Mouse (Mus musculus): ENCODE measurements at regions not wholly inside any gene's neighbourhood (a gene's known extent, or its start where the extent isn't known, plus 50 kb on each side); places are given as distances from the start of the nearest gene placed in this dataset.

GRCm38 (mm10) chr11:111444791-111445190 lies 378.8 kb downstream of the Kcnj2 start:
- no peak for DNase-seq (ENCODE audit: low spot score)

GRCm38 (mm10) chr11:111445764-111446163 lies 379.8 kb downstream of the Kcnj2 start:
- no peak for DNase-seq (ENCODE audit: low spot score)

- no peak for DNase-seq (ENCODE audit: low spot score)
Measured at GRCm38 (mm10) chr11:111450811-111451494, 385.0 kb downstream of the Kcnj2 start.

GRCm38 (mm10) chr11:111460046-111460445 lies 394.1 kb downstream of the Kcnj2 start:
- no peak for DNase-seq (ENCODE audit: low spot score)

- no peak for DNase-seq (ENCODE audit: low spot score)
Measured at GRCm38 (mm10) chr11:111484981-111485380, 419.0 kb downstream of the Kcnj2 start.

GRCm38 (mm10) chr11:111512471-111512870 lies 446.5 kb downstream of the Kcnj2 start:
- no peak for DNase-seq (ENCODE audit: low spot score)

- DNase-seq (ENCODE audit: low spot score), result no peak
Measured at GRCm38 (mm10) chr11:111522716-111523115, 456.8 kb downstream of the Kcnj2 start.

- DNase-seq (ENCODE audit: low spot score), result peak; percentile 51
Measured at GRCm38 (mm10) chr11:111523465-111523864, 457.5 kb downstream of the Kcnj2 start.

- no peak for DNase-seq (ENCODE audit: low spot score)
Measured at GRCm38 (mm10) chr11:111526010-111526742, 460.2 kb downstream of the Kcnj2 start.

GRCm38 (mm10) chr11:111529591-111529990 lies 463.6 kb downstream of the Kcnj2 start:
- no peak for DNase-seq (ENCODE audit: low spot score)

- DNase-seq (ENCODE audit: low spot score), result no peak
Measured at GRCm38 (mm10) chr11:111530912-111531311, 464.9 kb downstream of the Kcnj2 start.

GRCm38 (mm10) chr11:111532457-111532856 lies 466.5 kb downstream of the Kcnj2 start:
- DNase-seq (ENCODE audit: low spot score), result no peak

GRCm38 (mm10) chr11:111536040-111536836 lies 470.3 kb downstream of the Kcnj2 start:
- peak; percentile 29 for DNase-seq (ENCODE audit: low spot score)

GRCm38 (mm10) chr11:111537654-111538053 lies 471.7 kb downstream of the Kcnj2 start:
- DNase-seq (ENCODE audit: low spot score), result peak; percentile 50

GRCm38 (mm10) chr11:111539960-111540359 lies 474.0 kb downstream of the Kcnj2 start:
- no peak for DNase-seq (ENCODE audit: low spot score)

GRCm38 (mm10) chr11:111545291-111545690 lies 479.3 kb downstream of the Kcnj2 start:
- no peak for DNase-seq (ENCODE audit: low spot score)

GRCm38 (mm10) chr11:111555131-111555530 lies 489.2 kb downstream of the Kcnj2 start:
- no peak for DNase-seq (ENCODE audit: low spot score)

- no peak for DNase-seq (ENCODE audit: low spot score)
Measured at GRCm38 (mm10) chr11:111555615-111556014, 489.7 kb downstream of the Kcnj2 start.

- DNase-seq (ENCODE audit: low spot score), result no peak
Measured at GRCm38 (mm10) chr11:111558302-111559140, 492.6 kb downstream of the Kcnj2 start.

- DNase-seq (ENCODE audit: low spot score), result no peak
Measured at GRCm38 (mm10) chr11:111563171-111563570, 497.2 kb downstream of the Kcnj2 start.

GRCm38 (mm10) chr11:111568041-111568440 lies 502.1 kb downstream of the Kcnj2 start:
- DNase-seq (ENCODE audit: low spot score), result no peak

GRCm38 (mm10) chr11:111568876-111569275 lies 502.9 kb downstream of the Kcnj2 start:
- DNase-seq (ENCODE audit: low spot score), result no peak

All from urinary bladder, postnatal 25 days (tissue).